Mouse (Mus musculus) layer of hippocampus, postnatal 36 days (tissue): ENCODE data around the gene Dpy19l3. TPM values are rescaled to one million over a fixed set of nuclear protein-coding genes. Genes with fewer than 3 reads are reported as not detected.

Experiments used
- DNase-seq, 2 experiments: peaks; one replicate each; pipeline ENCODE4 v3.0.0; 2022
- total RNA-seq, 2 experiments: library from RNA; stranded (reverse); gene quantifications; 2 replicates each; pipeline ENCODE4 v1.2.3; 2021

The Dpy19l3 gene
- total RNA-seq, 2 experiments from 2014 or later: 93.5 to 103 TPM

GRCm38 (mm10) chr7:35688781-35689349, 65.4 kb downstream of the Dpy19l3 start:
- no peak for DNase-seq

- DNase-seq: no peak
These were observed 66.0 kb downstream of the Dpy19l3 start for GRCm38 (mm10) chr7:35688276-35688675.

- DNase-seq: no peak
These were observed 67.0 kb downstream of the Dpy19l3 start for GRCm38 (mm10) chr7:35687229-35687628.

GRCm38 (mm10) chr7:35686756-35687155, 67.5 kb downstream of the Dpy19l3 start:
- DNase-seq: peak; percentile 48

- DNase-seq: no peak
These were observed 68.0 kb downstream of the Dpy19l3 start for GRCm38 (mm10) chr7:35686216-35686615.

- DNase-seq: no peak
These were observed 70.7 kb downstream of the Dpy19l3 start for GRCm38 (mm10) chr7:35683409-35684122.

- no peak for DNase-seq
These were observed 72.7 kb downstream of the Dpy19l3 start for GRCm38 (mm10) chr7:35681559-35681958.

GRCm38 (mm10) chr7:35678976-35679375, 75.3 kb downstream of the Dpy19l3 start:
- no peak for DNase-seq

- DNase-seq: no peak
These were observed 85.9 kb downstream of the Dpy19l3 start for GRCm38 (mm10) chr7:35668066-35669041.

- no peak for DNase-seq
These were observed 90.4 kb downstream of the Dpy19l3 start for GRCm38 (mm10) chr7:35663790-35664376.

GRCm38 (mm10) chr7:35659173-35659572, 95.1 kb downstream of the Dpy19l3 start:
- no peak for DNase-seq

- no peak for DNase-seq
These were observed 96.4 kb downstream of the Dpy19l3 start for GRCm38 (mm10) chr7:35657829-35658228.

- DNase-seq: no peak
These were observed 102.5 kb downstream of the Dpy19l3 start for GRCm38 (mm10) chr7:35651583-35652270.

GRCm38 (mm10) chr7:35650716-35651410, 103.4 kb downstream of the Dpy19l3 start:
- DNase-seq: peak; percentile 42 to 60

- no peak for DNase-seq
These were observed 105.2 kb downstream of the Dpy19l3 start for GRCm38 (mm10) chr7:35649071-35649470.

- no peak for DNase-seq
These were observed 105.8 kb downstream of the Dpy19l3 start for GRCm38 (mm10) chr7:35648239-35649069.

- peak; percentile 97 to 98 for DNase-seq
These were observed 107.1 kb downstream of the Dpy19l3 start, which contains the start of gene Pdcd5 for GRCm38 (mm10) chr7:35647101-35647698. TSS of gene Pdcd5 (minus strand) at chr7:35647521.

GRCm38 (mm10) chr7:35646317-35647081, 107.8 kb downstream of the Dpy19l3 start:
- DNase-seq: no peak

GRCm38 (mm10) chr7:35640072-35640471, 114.2 kb downstream of the Dpy19l3 start:
- no peak for DNase-seq
